Mouse (Mus musculus) lung, postnatal 10 days (tissue): ENCODE measurements at regions not wholly inside any gene's neighbourhood (a gene's known extent, or its start where the extent isn't known, plus 50 kb on each side); places are given as distances from the start of the nearest gene placed in this dataset.

Experiments used
- DNase-seq: peaks from one replicate; pipeline ENCODE4 v3.0.0; 2021

GRCm38 (mm10) chr3:128413481-128413880 is 517.4 kb upstream of the Fam241a start:
- no peak for DNase-seq

- no peak for DNase-seq
Observed at GRCm38 (mm10) chr3:128412157-128412556, 516.0 kb upstream of the Fam241a start.

GRCm38 (mm10) chr3:128394805-128395204 is 498.7 kb upstream of the Fam241a start:
- DNase-seq, result no peak

GRCm38 (mm10) chr3:128380579-128380978 is 484.5 kb upstream of the Fam241a start:
- DNase-seq, result no peak

- no peak for DNase-seq
Observed at GRCm38 (mm10) chr3:128369521-128370127, 473.5 kb upstream of the Fam241a start.

GRCm38 (mm10) chr3:128362310-128362709 is 466.2 kb upstream of the Fam241a start:
- no peak for DNase-seq

GRCm38 (mm10) chr3:128349123-128349522 is 453.0 kb upstream of the Fam241a start:
- DNase-seq, result peak; percentile 41

- DNase-seq, result no peak
Observed at GRCm38 (mm10) chr3:128347782-128348574, 451.9 kb upstream of the Fam241a start.

- no peak for DNase-seq
Observed at GRCm38 (mm10) chr3:128337508-128337907, 441.4 kb upstream of the Fam241a start.

- peak; percentile 80 for DNase-seq
Observed at GRCm38 (mm10) chr3:128337031-128337430, 440.9 kb upstream of the Fam241a start.

- DNase-seq, result no peak
Observed at GRCm38 (mm10) chr3:128327677-128328076, 431.6 kb upstream of the Fam241a start.

- no peak for DNase-seq
Observed at GRCm38 (mm10) chr3:128301312-128301711, 405.2 kb upstream of the Fam241a start.

GRCm38 (mm10) chr3:128298110-128298509 is 402.0 kb upstream of the Fam241a start:
- no peak for DNase-seq

- no peak for DNase-seq
Observed at GRCm38 (mm10) chr3:128287846-128288245, 391.7 kb upstream of the Fam241a start.

GRCm38 (mm10) chr3:128285214-128285613 is 389.1 kb upstream of the Fam241a start:
- DNase-seq, result no peak

- DNase-seq, result no peak
Observed at GRCm38 (mm10) chr3:128280626-128281025, 384.5 kb upstream of the Fam241a start.

GRCm38 (mm10) chr3:128270576-128270975 is 374.5 kb upstream of the Fam241a start:
- DNase-seq, result peak; percentile 11

- DNase-seq, result no peak
Observed at GRCm38 (mm10) chr3:128261208-128261607, 365.1 kb upstream of the Fam241a start.

- no peak for DNase-seq
Observed at GRCm38 (mm10) chr3:128247816-128248215, 351.7 kb upstream of the Fam241a start.

- no peak for DNase-seq
Observed at GRCm38 (mm10) chr3:128239813-128240421, 343.8 kb upstream of the Fam241a start.

GRCm38 (mm10) chr3:128230390-128230789 is 334.3 kb upstream of the Fam241a start:
- no peak for DNase-seq

GRCm38 (mm10) chr3:128226930-128227585 is 330.9 kb upstream of the Fam241a start:
- DNase-seq, result no peak

- no peak for DNase-seq
Observed at GRCm38 (mm10) chr3:128226503-128226902, 330.4 kb upstream of the Fam241a start.
